Mouse (Mus musculus): ENCODE measurements at regions not wholly inside any gene's neighbourhood (a gene's known extent, or its start where the extent isn't known, plus 50 kb on each side); places are given as distances from the start of the nearest gene placed in this dataset.

DNA sequence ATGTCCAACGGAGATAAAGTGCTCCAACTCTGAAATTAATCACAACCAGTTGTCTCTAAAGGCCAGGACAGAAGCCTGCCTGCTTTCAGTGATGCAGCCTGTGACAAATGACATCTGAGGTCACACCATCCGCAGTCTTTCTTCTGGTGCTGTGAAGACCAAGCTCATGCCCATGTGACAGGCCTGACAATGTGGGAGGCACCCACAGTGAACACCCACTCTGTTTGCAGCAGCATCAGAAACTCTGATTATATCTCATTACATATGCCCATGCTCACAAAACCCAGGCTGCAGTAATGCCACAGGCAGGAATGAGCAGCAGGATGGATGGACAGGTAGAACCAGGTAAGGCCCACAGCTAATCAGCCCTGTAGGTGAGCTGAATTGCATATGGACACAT, 183.6 kb downstream of the Abhd5 start:
- no peak for TF ChIP-seq POLR2A (IDR thresholded peaks at IDR 0.05; ENCODE audit: insufficient read depth, low read length)
- no peak for TF ChIP-seq CTCF (IDR thresholded peaks at IDR 0.05; ENCODE audit: low read depth, low read length)
- TF ChIP-seq EP300 (IDR thresholded peaks at IDR 0.05; ENCODE audit: insufficient read depth, low read depth, low read length): no peak
